Mouse (Mus musculus): Measurements from ENCODE around the gene Gm973.
A peak's percentile ranks its signal among the peaks of the same experiment; 100 is the strongest.

DNA sequence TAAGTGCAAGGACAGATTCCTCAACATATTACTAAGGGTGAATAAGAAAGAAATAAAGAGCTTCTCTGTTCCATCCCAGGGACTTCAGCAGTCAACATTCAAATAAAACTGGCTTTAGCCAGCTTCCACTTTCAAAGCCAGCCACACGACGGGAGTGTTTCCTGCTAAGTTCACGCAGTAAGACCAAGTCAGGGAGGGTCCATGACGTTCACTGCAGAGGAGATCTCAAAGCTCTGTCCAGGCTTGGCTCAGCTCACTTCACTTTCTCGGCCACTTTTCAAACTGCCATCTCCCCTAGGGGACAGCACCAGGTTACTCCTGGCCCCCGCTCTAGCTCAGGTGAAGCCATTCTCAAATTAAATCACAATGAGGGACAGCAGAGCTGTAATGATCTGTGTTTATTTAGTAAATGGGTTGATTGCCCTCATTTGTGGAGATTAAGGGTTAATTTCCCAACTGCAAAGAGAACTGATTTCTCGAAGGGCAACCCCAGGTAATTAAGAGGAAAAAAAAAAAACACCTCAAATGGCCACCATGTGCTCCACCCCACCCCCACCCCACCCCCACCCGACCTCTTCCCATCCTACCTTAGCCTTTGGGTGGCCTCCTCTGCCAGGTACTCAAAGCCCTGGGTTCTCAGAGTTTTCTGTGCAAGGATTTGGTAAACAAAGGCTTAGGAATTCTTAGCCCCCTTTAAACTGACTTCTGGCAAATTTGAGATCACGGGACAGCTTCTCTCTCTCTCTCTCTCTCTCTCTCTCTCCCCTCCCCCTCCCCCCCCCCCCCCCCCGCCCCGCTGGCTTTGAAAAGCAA, 43.5 kb upstream of the Gm973 start:
- TF ChIP-seq CTCF (conservative IDR thresholded peaks at IDR 0.05; ENCODE audit: low read length) (no peak), NANOG (IDR thresholded peaks at IDR 0.05; ENCODE audit: borderline replicate concordance, low read length) (peak; percentile 94)
